Mouse (Mus musculus) limb, embryonic 12.5 days (tissue): Measurements from ENCODE around the gene Rpa3. TPM values are rescaled to one million over a fixed set of nuclear protein-coding genes. Genes with fewer than 3 reads are reported as not detected.
A peak's percentile ranks its signal among the peaks of the same experiment; 100 is the strongest.

Experiments
- ATAC-seq: fragments of 200-750 bp; cut with Nextera tagmentation; 2 replicates; pipeline ENCODE4 v1.8.0; 2017; ENCODE audit warnings: low read depth, moderate TSS enrichment; ENCODE audit not compliant: insufficient number of reproducible peaks, insufficient read depth, low FRiP score, low TSS enrichment
- H3K27ac ChIP-seq: fragments of 300-500 bp; sonication (generic); 2 replicates; pipeline ENCODE4 v1.5.1; 2016; ENCODE audit warnings: mild to moderate bottlenecking, moderate library complexity
- H3K27me3 ChIP-seq: fragments of 300-500 bp; sonication (generic); 2 replicates; pipeline ENCODE4 v1.6.1; 2016; ENCODE audit warnings: mild to moderate bottlenecking, moderate library complexity
- H3K36me3 ChIP-seq: fragments of 300-500 bp; sonication (generic); 2 replicates; pipeline ENCODE4 v1.6.1; 2016; ENCODE audit warnings: mild to moderate bottlenecking, moderate library complexity
- H3K4me1 ChIP-seq: fragments of 300-500 bp; sonication (generic); replicated peaks from 2 replicates; pipeline ENCODE4 v1.6.1; 2016
- H3K4me2 ChIP-seq: fragments of 300-500 bp; sonication (generic); 2 replicates; pipeline ENCODE4 v1.6.1; 2016; ENCODE audit warnings: mild to moderate bottlenecking, moderate library complexity
- H3K4me3 ChIP-seq: fragments of 300-500 bp; sonication (generic); replicated peaks from 2 replicates; pipeline ENCODE4 v1.5.1; 2016; ENCODE audit warnings: mild to moderate bottlenecking
- H3K9ac ChIP-seq: fragments of 300-500 bp; sonication (generic); replicated peaks from 2 replicates; pipeline ENCODE4 v1.6.1; 2016; ENCODE audit warnings: mild to moderate bottlenecking, moderate library complexity
- H3K9me3 ChIP-seq: fragments of 300-500 bp; sonication (generic); 2 replicates; pipeline ENCODE4 v1.6.1; 2016; ENCODE audit warnings: mild to moderate bottlenecking, moderate library complexity
- WGBS: fragments of 180-500 bp; shearing (Covaris S2); methylation state at CpG from one replicate; pipeline ENCODE4 v1.1.7; 2016; 5-methylcytosine and 5-hydroxymethylcytosine counted together
- polyA plus RNA-seq: library from polyadenylated mRNA; unstranded; fragments of >200 nt; fragmentation: Nextera tagmentation; extraction: Ambion mirVana; gene quantifications from 2 replicates; pipeline ENCODE4 v1.2.1, GENCODE M21; 2016

Gene Rpa3
- polyA plus RNA-seq, 1 experiment from 2014 or later, result 209 TPM

DNA sequence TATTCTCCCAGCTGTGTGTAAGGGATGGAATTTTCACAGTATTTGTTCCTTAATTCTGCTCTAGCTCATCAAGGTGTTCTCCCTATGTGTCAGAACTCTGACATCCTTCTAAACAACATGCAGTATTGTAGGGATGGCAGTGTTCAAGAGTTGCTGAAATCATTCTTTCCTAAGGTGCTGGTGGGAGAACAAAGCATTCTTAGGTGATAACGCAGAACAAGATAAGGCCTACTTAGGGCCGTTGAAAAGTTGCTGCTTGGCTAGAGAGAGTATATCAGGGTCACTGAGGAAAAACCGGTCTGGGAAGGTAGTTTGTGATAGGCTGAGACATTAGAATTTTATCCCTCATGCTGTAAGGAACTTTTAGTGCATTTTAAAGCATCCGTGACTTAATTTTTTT, 17.5 kb upstream of the Rpa3 start:
- ATAC-seq, result no peak
- H3K4me1 ChIP-seq, result no peaks in the 10 kb centered on the region
- no peak overlapping the region for H3K4me3 ChIP-seq
- H3K9me3 ChIP-seq, result no peaks in the 10 kb centered on the region
- no peak overlapping the region for H3K9ac ChIP-seq
- no peak overlapping the region for H3K27ac ChIP-seq
- H3K27me3 ChIP-seq, result no peaks in the 10 kb centered on the region
- no peak overlapping the region for H3K4me2 ChIP-seq
- 68% methylated on average over 4 of the region's 4 CpGs for WGBS
- H3K36me3 ChIP-seq, result peaks cover 5% of the 10 kb centered on the region; the same call in 1 of the 2 replicates

DNA sequence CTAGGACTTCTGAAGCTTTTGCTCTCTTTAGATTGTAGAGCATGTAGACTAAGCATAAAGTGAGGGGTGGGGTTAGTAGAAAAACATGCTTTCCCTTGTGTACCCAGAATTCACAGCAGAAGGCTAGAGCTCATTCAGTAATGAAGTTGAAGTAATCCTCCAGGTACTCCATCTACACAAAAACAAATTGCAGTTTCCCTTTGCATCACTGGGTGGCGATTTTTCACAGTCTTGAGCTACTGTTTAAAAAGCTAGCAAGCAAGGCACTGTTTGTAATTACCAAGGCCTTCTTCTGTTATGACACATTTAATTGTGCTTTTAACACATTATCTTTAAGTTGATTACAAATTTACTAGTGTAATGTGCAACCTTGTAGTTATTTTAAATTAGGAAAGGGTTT, 16.1 kb upstream of the Rpa3 start:
- no peak overlapping the region for H3K4me3 ChIP-seq
- H3K27me3 ChIP-seq, result no peaks in the 10 kb centered on the region
- H3K36me3 ChIP-seq, result peaks cover 13% of the 10 kb centered on the region; the same call in 1 of the 2 replicates
- ATAC-seq, result no peak
- no peak overlapping the region for H3K9ac ChIP-seq
- no peaks in the 10 kb centered on the region for H3K9me3 ChIP-seq
- H3K27ac ChIP-seq, result no peak overlapping the region
- WGBS, result 6% methylated on average over 1 of the region's 1 CpGs
- no peak overlapping the region for H3K4me2 ChIP-seq
- H3K4me1 ChIP-seq, result no peaks in the 10 kb centered on the region

DNA sequence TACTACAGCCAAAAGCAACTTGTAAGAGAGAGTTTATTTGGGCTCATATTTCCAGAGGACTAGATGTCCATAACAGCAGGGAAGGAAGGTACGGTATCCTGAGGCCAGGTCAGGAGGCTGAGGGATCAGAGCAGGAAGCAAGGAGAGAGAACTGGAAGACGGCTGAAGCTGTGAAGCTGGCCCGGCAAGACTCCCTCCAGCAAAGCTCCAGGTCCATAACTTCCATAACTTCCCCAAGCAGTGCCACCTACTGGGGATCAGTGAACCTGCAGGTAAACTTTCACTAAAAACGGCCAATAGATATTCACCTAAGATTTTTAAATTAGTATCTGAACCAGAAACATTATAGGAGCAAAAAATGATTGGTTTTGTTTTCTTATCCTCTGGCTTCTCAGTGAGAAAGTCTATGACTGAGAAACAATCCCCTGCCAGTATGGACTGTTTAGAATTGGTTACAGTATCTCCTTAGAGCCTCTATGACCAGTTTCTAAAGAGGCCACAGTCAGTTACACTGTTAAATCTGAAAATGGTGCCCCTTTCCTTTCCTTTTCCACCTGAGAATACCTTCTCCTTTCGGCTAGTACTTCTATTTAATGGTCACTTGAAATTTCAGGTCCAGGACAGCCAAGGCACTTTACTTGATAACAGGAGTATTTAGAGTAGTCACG, 15.5 kb upstream of the Rpa3 start:
- Histone ChIP-seq H3K36me3 (peaks cover 13% of the 10 kb centered on the region; the same call in 1 of the 2 replicates), H3K4me2 (no peak overlapping the region), H3K27ac (0 out of 2 replicates have a peak overlapping the region, but pooled peaks have one; percentile 29), H3K27me3 (no peaks in the 10 kb centered on the region), H3K9me3 (no peaks in the 10 kb centered on the region), H3K9ac (no peak overlapping the region), H3K4me1 (no peaks in the 10 kb centered on the region), H3K4me3 (no peak overlapping the region)
- 33% methylated on average over 6 of the region's 6 CpGs for WGBS
- ATAC-seq, result no peak

DNA sequence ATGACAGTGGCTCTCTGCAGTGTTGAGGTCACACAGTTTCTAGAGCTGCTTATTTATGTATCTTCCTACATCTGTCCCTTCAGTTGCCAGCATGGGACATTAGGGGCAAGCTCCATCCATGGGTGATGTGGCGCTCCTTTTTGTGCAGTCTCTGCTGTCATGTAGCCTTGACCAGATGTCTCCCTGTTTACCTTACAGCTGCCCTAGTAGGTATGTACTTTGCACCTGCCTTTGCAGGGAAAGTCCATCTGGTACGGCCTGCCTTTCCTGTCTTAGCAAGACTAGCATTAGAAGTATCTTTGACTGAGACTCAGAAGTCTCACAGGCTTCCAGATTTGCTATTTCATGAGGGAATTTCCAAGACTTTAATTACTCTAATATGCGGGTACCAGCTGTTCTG, 12.1 kb upstream of the Rpa3 start:
- no peak overlapping the region for H3K4me2 ChIP-seq
- no peak for ATAC-seq
- WGBS, result 83% methylated on average over 3 of the region's 3 CpGs
- no peak overlapping the region for H3K27ac ChIP-seq
- no peaks in the 10 kb centered on the region for H3K27me3 ChIP-seq
- H3K36me3 ChIP-seq, result peaks cover 13% of the 10 kb centered on the region; the same call in 1 of the 2 replicates
- no peak overlapping the region for H3K4me3 ChIP-seq
- H3K9ac ChIP-seq, result no peak overlapping the region
- no peaks in the 10 kb centered on the region for H3K4me1 ChIP-seq
- H3K9me3 ChIP-seq, result no peaks in the 10 kb centered on the region

DNA sequence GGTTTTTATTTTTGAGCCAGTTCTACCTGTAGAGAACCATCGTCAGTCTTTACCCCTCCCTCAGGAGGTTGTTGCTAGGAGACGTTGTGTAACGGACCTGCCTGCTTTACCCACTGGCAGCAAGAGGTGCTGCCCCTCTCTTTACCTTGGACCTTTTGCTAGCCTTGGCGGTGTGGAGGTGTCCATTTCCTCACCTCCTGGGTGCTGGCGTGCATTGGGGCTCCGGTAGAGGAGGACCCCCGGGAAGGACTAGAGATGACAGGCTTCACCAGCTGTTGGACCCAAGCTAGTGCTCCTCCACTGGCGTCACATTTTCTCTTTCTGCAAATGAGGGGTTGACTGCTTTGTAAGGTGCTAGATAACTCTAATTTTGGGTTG, 683 bp upstream of the Rpa3 start:
- Histone ChIP-seq H3K4me3 (peak overlapping the region; percentile 77), H3K27ac (peak overlapping the region; percentile 53; the same call in 1 of the 2 replicates), H3K9me3 (no peaks in the 10 kb centered on the region), H3K36me3 (peaks cover 6% of the 10 kb centered on the region; the same call in 1 of the 2 replicates), H3K4me2 (peak overlapping the region; percentile 92), H3K4me1 (peaks cover 10% of the 10 kb centered on the region; the same call in 1 of the 2 replicates), H3K27me3 (no peaks in the 10 kb centered on the region), H3K9ac (peak overlapping the region; percentile 69)
- no peak for ATAC-seq
- 0% methylated on average over 8 of the region's 8 CpGs for WGBS

DNA sequence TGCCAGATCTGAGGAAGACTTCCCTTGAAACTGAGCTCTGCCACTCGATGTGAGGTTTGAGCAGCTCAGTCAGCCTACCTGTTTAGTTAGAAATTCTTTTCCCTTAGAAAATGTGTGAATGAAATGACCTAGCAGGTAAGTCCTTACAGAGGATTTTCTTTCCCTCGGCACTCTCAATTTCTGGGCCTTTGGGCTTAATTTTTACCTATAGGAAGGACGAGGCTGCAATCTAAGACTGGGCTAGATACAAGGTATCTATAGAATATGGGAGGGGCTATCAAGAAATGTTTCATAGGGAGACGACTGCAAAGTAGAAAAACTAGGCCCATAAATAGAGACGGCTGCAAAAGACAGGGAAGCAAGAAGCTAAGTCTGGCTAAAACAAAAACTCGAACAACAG, 657 bp downstream of the Rpa3 start:
- Histone ChIP-seq H3K4me1 (peaks cover 10% of the 10 kb centered on the region; the same call in 1 of the 2 replicates), H3K9me3 (no peaks in the 10 kb centered on the region), H3K36me3 (peaks cover 17% of the 10 kb centered on the region), H3K4me2 (peak overlapping the region; percentile 78), H3K4me3 (peak overlapping the region; percentile 77), H3K9ac (peak overlapping the region; percentile 77), H3K27ac (peak overlapping the region; percentile 82), H3K27me3 (no peaks in the 10 kb centered on the region)
- no peak for ATAC-seq
- 10% methylated on average over 6 of the region's 6 CpGs for WGBS

DNA sequence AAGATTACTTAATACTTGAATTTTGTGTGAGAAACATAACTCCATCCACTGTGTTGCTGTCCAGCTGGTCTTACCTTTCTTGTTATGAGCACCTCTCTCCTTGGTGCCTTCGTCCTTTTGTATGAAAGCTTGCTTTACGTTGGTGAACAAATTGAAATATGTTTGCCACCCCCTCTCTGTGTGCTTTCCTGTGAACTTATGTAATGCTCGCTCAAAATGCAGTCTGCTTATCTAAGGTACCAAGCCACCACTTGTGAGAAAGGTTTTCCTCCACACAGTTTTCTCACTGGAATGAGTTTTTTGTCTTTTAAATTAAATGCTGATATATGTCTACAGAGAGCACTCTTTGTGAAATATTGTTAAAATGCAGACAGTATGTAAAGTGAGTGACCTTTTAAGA, 30.4 kb downstream of the Rpa3 start:
- no peaks in the 10 kb centered on the region for H3K27me3 ChIP-seq
- no peak overlapping the region for H3K27ac ChIP-seq
- no peaks in the 10 kb centered on the region for H3K4me1 ChIP-seq
- H3K4me2 ChIP-seq, result no peak overlapping the region
- H3K36me3 ChIP-seq, result peaks cover 57% of the 10 kb centered on the region
- no peak overlapping the region for H3K9ac ChIP-seq
- H3K9me3 ChIP-seq, result no peaks in the 10 kb centered on the region
- H3K4me3 ChIP-seq, result no peak overlapping the region
- ATAC-seq, result no peak
- WGBS, result 90% methylated on average over 3 of the region's 3 CpGs

DNA sequence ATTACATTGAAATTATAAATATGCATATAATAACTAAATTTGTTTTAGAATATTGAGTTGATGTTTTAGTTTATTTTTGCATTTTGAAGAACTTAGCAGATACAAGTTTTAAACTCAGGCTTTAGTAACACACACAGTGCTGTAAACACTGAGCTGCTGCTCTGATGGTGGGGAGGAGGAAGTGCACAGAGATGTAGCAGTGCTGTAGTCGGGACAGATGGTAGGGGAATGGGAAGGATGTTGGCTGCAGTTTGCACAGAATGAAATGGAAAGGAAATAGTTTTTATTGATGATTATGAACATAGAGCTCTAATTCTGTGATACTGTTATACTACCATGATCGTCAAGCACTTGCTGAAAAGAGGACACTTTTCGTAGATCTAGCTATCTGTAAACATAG, 31.9 kb downstream of the Rpa3 start:
- no peak for ATAC-seq
- Histone ChIP-seq H3K27ac (no peak overlapping the region), H3K36me3 (peaks cover 49% of the 10 kb centered on the region), H3K27me3 (no peaks in the 10 kb centered on the region), H3K9ac (no peak overlapping the region), H3K4me1 (no peaks in the 10 kb centered on the region), H3K4me3 (no peak overlapping the region), H3K9me3 (no peaks in the 10 kb centered on the region), H3K4me2 (no peak overlapping the region)
- WGBS, result 88% methylated on average over 3 of the region's 3 CpGs

DNA sequence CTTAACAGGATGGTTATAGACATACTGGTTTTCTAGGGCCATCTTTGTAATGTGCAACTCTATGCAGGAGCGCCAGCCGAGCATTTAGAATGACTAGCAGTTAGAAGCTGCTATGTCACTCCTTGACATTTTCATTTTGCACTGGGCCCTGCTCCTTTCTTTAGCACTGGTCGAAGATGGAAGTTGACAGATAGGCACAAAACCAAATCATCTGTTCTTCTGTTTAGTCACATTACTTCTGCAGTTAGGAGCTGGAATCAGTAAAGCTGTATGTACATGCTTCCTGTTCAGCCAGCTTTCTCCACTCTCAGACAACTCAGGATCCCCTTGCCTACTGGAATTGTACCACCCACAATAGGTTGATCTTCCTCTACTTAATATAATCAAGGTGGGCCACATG, 48.3 kb downstream of the Rpa3 start:
- Histone ChIP-seq H3K9ac (no peak overlapping the region), H3K9me3 (no peaks in the 10 kb centered on the region), H3K4me2 (peak overlapping the region; percentile 52), H3K4me3 (no peak overlapping the region), H3K36me3 (peaks cover 21% of the 10 kb centered on the region), H3K27me3 (no peaks in the 10 kb centered on the region), H3K27ac (no peak overlapping the region), H3K4me1 (peaks cover 11% of the 10 kb centered on the region)
- WGBS, result 94% methylated on average over 3 of the region's 3 CpGs
- no peak for ATAC-seq

DNA sequence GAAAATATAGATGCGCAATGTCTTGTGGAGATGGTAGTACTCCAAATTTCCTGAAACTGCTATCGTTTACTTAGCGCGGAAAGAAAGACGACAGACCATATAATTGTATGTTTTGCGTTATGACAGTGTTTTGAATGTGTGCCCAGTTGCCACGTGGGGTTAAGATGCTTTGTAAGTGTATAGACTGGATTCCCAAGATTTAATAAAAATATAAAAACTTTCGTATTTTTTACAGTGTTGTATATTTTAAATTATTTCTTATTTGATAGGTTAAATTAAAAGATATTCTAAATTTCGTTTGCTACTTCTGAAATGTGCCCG, 49.1 kb downstream of the Rpa3 start:
- no peaks in the 10 kb centered on the region for H3K9me3 ChIP-seq
- 12% methylated on average over 10 of the region's 10 CpGs for WGBS
- H3K27me3 ChIP-seq, result no peaks in the 10 kb centered on the region
- ATAC-seq, result no peak
- H3K36me3 ChIP-seq, result peaks cover 13% of the 10 kb centered on the region
- peak overlapping the region; percentile 96 for H3K27ac ChIP-seq
- H3K4me3 ChIP-seq, result peak overlapping the region; percentile 83
- H3K4me2 ChIP-seq, result peak overlapping the region; percentile 52
- peaks cover 11% of the 10 kb centered on the region for H3K4me1 ChIP-seq
- peak overlapping the region; percentile 84 for H3K9ac ChIP-seq

DNA sequence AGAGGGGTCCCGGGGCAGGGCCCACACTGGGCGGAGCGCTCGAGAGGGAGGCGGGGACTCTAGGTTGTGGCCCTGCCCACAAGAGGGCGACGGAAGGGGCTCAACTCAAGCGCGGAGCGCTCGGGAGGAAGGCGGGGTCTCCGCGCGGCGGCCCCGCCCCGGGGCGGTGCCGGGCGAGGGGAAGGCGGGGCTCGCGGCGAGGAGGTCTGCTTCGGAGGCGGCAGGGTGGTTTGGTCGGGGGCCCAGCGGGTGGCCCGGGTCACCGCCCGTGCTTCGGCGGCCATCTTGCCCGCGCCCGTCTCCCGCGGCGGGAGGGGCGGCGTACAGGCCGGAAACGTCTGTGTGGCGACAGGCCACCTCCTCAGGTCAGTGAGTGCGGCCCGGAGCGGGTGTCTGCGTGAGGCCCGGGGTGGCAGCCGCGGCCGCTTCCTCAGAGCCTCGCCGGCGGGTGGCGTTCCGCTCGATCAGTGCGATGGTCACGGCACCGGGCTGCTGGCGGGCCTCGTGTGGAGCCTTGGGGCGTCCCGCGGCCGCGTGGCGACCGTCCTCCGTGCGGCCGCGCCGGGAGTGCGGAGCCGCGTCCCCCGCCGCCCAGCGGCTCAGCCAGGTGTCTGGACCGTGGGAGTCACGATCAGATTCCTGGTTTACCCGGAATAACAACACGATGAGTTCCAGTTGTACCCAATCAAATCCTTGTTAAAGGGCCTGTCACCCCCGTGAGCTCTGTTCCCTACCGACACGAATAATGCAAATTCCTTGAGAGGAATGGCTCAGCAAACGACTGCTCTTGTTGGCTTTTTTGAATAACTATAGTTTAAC, 49.7 kb downstream of the Rpa3 start, which contains the start of gene Mios:
TSS of gene Mios (plus strand) at position 176 of the 819 bp plus-strand sequence.
- Histone ChIP-seq H3K27me3 (no peaks in the 10 kb centered on the region), H3K27ac (peak within 1 kb of the TSS; percentile 96), H3K9ac (peak within 1 kb of the TSS; percentile 84), H3K4me1 (peaks cover 11% of the 10 kb centered on the region), H3K4me3 (peak within 1 kb of the TSS; percentile 83), H3K36me3 (peaks cover 10% of the 10 kb centered on the region; the same call in 1 of the 2 replicates), H3K9me3 (no peaks in the 10 kb centered on the region), H3K4me2 (peak within 1 kb of the TSS; percentile 52)
- peak; percentile 98 for ATAC-seq
- WGBS, result under 1% methylated on average over 90 of the region's 90 CpGs
